Mouse (Mus musculus): ENCODE measurements around the gene Habp4. TPM values are rescaled to one million over a fixed set of nuclear protein-coding genes. Genes with fewer than 3 reads are reported as not detected.
A peak's percentile ranks its signal among the peaks of the same experiment; 100 is the strongest.

Gene Habp4
- polyA plus RNA-seq, 1 experiment from 2014 or later = 30.6 TPM

DNA sequence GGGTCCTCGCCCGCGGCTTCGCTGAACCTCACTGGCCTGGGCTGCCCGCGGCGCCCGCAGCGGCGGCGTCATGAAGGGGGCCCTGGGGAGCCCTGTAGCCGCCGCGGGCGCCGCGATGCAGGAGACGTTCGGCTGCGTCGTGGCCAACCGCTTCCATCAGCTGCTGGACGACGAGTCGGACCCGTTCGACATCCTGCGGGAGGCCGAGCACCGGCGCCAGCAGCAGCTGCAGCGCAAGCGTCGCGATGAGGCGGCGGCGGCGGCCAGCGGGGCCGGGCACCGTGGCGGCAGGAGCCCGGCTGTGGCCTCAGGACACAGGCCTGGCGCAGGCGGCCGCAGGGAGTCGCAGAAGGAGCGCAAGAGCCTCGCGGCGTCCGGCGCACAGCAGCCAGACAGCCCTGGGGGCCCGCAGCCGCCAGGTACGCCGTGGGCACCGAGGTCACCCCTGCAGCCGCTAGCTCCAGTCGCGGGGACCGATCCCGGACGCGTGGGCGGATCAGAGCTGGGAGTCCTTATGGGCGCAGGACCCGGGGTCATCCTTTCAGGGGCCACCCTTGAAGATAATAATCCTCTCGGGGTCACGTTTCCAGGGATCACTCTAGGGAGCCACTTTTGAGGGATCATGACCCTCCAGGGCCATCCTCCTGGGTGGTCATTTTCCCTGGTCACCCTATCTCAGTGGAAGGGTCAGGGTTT, 440 bp downstream of the Habp4 start:
- Histone ChIP-seq H3K4me3 (ENCODE audit: low read depth, low read length) (peak overlapping the region; percentile 87), H3K9me3 (ENCODE audit: control insufficient read depth, low read length) (peaks cover 31% of the 10 kb centered on the region), H3K36me3 (ENCODE audit: control insufficient read depth, insufficient read depth, low read length) (peaks cover 11% of the 10 kb centered on the region), H3K27ac (replicated peaks; ENCODE audit: low read depth, low read length) (peak overlapping the region; percentile 81), H3K9ac (ENCODE audit: low read depth, low read length) (peak overlapping the region; percentile 89), H3K4me2 (ENCODE audit: low read depth, low read length) (peak overlapping the region; percentile 99), H3K4me1 (ENCODE audit: control insufficient read depth, insufficient read depth, low read length) (peaks cover 14% of the 10 kb centered on the region), H3K27me3 (replicated peaks; ENCODE audit: control insufficient read depth, insufficient read depth, low read length) (no peaks in the 10 kb centered on the region)
- no peak for DNase-seq (ENCODE audit: low spot score)
- 0% methylated on average over 17 of the region's 71 CpGs for WGBS
- peak; percentile 73; the same call in 1 of the 2 replicates for ATAC-seq (ENCODE audit: low read depth)

GRCm38 (mm10) chr13:64162626-64163025, 1.0 kb downstream of the Habp4 start:
- ATAC-seq (ENCODE audit: low read depth) (no peak), DNase-seq (ENCODE audit: low spot score) (peak; percentile 46)
- Histone ChIP-seq H3K36me3 (ENCODE audit: control insufficient read depth, insufficient read depth, low read length) (peaks cover 16% of the 10 kb centered on the region), H3K4me3 (ENCODE audit: low read depth, low read length) (peak overlapping the region; percentile 87), H3K9me3 (ENCODE audit: control insufficient read depth, low read length) (peaks cover 37% of the 10 kb centered on the region), H3K27ac (replicated peaks; ENCODE audit: low read depth, low read length) (no peak overlapping the region), H3K27me3 (replicated peaks; ENCODE audit: control insufficient read depth, insufficient read depth, low read length) (no peaks in the 10 kb centered on the region), H3K4me1 (ENCODE audit: control insufficient read depth, insufficient read depth, low read length) (peaks cover 14% of the 10 kb centered on the region), H3K4me2 (ENCODE audit: low read depth, low read length) (peak overlapping the region; percentile 99), H3K9ac (ENCODE audit: low read depth, low read length) (peak overlapping the region; percentile 89)
- WGBS = 2% methylated on average over 14 of the region's 14 CpGs

GRCm38 (mm10) chr13:64163147-64163715, 1.6 kb downstream of the Habp4 start:
- H3K4me3 ChIP-seq (ENCODE audit: low read depth, low read length) = peak overlapping the region; percentile 87
- DNase-seq (ENCODE audit: low spot score) (no peak), ATAC-seq (ENCODE audit: low read depth) (no peak)
- no peaks in the 10 kb centered on the region for H3K27me3 ChIP-seq (replicated peaks; ENCODE audit: control insufficient read depth, insufficient read depth, low read length)
- 32% methylated on average over 13 of the region's 13 CpGs for WGBS
- H3K9me3 ChIP-seq (ENCODE audit: control insufficient read depth, low read length) = peaks cover 41% of the 10 kb centered on the region
- peak overlapping the region; percentile 99 for H3K4me2 ChIP-seq (ENCODE audit: low read depth, low read length)
- H3K36me3 ChIP-seq (ENCODE audit: control insufficient read depth, insufficient read depth, low read length) = peaks cover 18% of the 10 kb centered on the region
- no peak overlapping the region for H3K27ac ChIP-seq (replicated peaks; ENCODE audit: low read depth, low read length)
- H3K9ac ChIP-seq (ENCODE audit: low read depth, low read length) = no peak overlapping the region
- H3K4me1 ChIP-seq (ENCODE audit: control insufficient read depth, insufficient read depth, low read length) = peaks cover 14% of the 10 kb centered on the region

- ATAC-seq (ENCODE audit: low read depth) (no peak), DNase-seq (ENCODE audit: low spot score) (no peak)
- H3K4me2 ChIP-seq (ENCODE audit: low read depth, low read length) = no peak overlapping the region
- H3K9ac ChIP-seq (ENCODE audit: low read depth, low read length) = no peak overlapping the region
- 99% methylated on average over 25 of the region's 25 CpGs for WGBS
- H3K9me3 ChIP-seq (ENCODE audit: control insufficient read depth, low read length) = peaks cover 78% of the 10 kb centered on the region
- H3K4me3 ChIP-seq (ENCODE audit: low read depth, low read length) = no peak overlapping the region
- H3K27me3 ChIP-seq (replicated peaks; ENCODE audit: control insufficient read depth, insufficient read depth, low read length) = no peaks in the 10 kb centered on the region
- no peak overlapping the region for H3K27ac ChIP-seq (replicated peaks; ENCODE audit: low read depth, low read length)
- no peaks in the 10 kb centered on the region for H3K4me1 ChIP-seq (ENCODE audit: control insufficient read depth, insufficient read depth, low read length)
- peaks cover 74% of the 10 kb centered on the region for H3K36me3 ChIP-seq (ENCODE audit: control insufficient read depth, insufficient read depth, low read length)
Measured at GRCm38 (mm10) chr13:64169746-64170145, 8.1 kb downstream of the Habp4 start.

GRCm38 (mm10) chr13:64178000-64178399, 16.4 kb downstream of the Habp4 start:
- ATAC-seq (ENCODE audit: low read depth) (no peak), DNase-seq (ENCODE audit: low spot score) (no peak)
- Histone ChIP-seq H3K9me3 (ENCODE audit: control insufficient read depth, low read length) (no peaks in the 10 kb centered on the region), H3K27me3 (replicated peaks; ENCODE audit: control insufficient read depth, insufficient read depth, low read length) (no peaks in the 10 kb centered on the region), H3K4me2 (ENCODE audit: low read depth, low read length) (no peak overlapping the region), H3K4me1 (ENCODE audit: control insufficient read depth, insufficient read depth, low read length) (no peaks in the 10 kb centered on the region), H3K4me3 (ENCODE audit: low read depth, low read length) (no peak overlapping the region), H3K36me3 (ENCODE audit: control insufficient read depth, insufficient read depth, low read length) (peaks cover 60% of the 10 kb centered on the region), H3K9ac (ENCODE audit: low read depth, low read length) (no peak overlapping the region), H3K27ac (replicated peaks; ENCODE audit: low read depth, low read length) (no peak overlapping the region)
- 62% methylated on average over 7 of the region's 7 CpGs for WGBS

- no peak for DNase-seq (ENCODE audit: low spot score)
- Histone ChIP-seq H3K27me3 (replicated peaks; ENCODE audit: control insufficient read depth, insufficient read depth, low read length) (no peaks in the 10 kb centered on the region), H3K4me3 (ENCODE audit: low read depth, low read length) (no peak overlapping the region), H3K27ac (replicated peaks; ENCODE audit: low read depth, low read length) (no peak overlapping the region), H3K36me3 (ENCODE audit: control insufficient read depth, insufficient read depth, low read length) (peaks cover 50% of the 10 kb centered on the region), H3K4me1 (ENCODE audit: control insufficient read depth, insufficient read depth, low read length) (no peaks in the 10 kb centered on the region), H3K4me2 (ENCODE audit: low read depth, low read length) (no peak overlapping the region), H3K9me3 (ENCODE audit: control insufficient read depth, low read length) (no peaks in the 10 kb centered on the region), H3K9ac (ENCODE audit: low read depth, low read length) (no peak overlapping the region)
- 76% methylated on average over 13 of the region's 13 CpGs for WGBS
- peak; percentile 42; the same call in 1 of the 2 replicates for ATAC-seq (ENCODE audit: low read depth)
Measured at GRCm38 (mm10) chr13:64178746-64179652, 17.4 kb downstream of the Habp4 start.

DNA sequence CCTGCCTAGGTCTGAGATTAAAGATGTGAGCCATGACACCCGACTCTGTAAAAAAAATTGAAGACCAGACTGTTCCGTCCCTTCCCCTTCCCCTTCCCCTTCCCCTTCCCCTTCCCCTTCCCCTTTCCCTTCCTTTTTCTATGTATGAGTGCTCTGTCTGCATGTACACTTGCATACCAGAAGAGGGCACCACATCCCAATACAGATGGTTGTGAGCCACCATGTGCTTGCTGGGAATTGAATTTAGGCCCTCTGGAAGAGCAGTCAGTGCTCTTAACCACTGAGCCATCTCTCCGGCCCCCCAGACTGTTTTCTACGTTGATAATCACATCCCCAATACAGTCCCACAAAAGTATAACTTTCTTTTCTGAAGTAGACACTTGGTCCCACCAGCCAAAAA, 18.7 kb downstream of the Habp4 start:
- WGBS = 85% methylated on average over 4 of the region's 4 CpGs
- peaks cover 45% of the 10 kb centered on the region for H3K36me3 ChIP-seq (ENCODE audit: control insufficient read depth, insufficient read depth, low read length)
- no peaks in the 10 kb centered on the region for H3K4me1 ChIP-seq (ENCODE audit: control insufficient read depth, insufficient read depth, low read length)
- H3K27ac ChIP-seq (replicated peaks; ENCODE audit: low read depth, low read length) = no peak overlapping the region
- H3K9me3 ChIP-seq (ENCODE audit: control insufficient read depth, low read length) = no peaks in the 10 kb centered on the region
- H3K27me3 ChIP-seq (replicated peaks; ENCODE audit: control insufficient read depth, insufficient read depth, low read length) = no peaks in the 10 kb centered on the region
- no peak overlapping the region for H3K4me2 ChIP-seq (ENCODE audit: low read depth, low read length)
- DNase-seq (ENCODE audit: low spot score) (no peak), ATAC-seq (ENCODE audit: low read depth) (no peak)
- no peak overlapping the region for H3K9ac ChIP-seq (ENCODE audit: low read depth, low read length)
- no peak overlapping the region for H3K4me3 ChIP-seq (ENCODE audit: low read depth, low read length)

DNA sequence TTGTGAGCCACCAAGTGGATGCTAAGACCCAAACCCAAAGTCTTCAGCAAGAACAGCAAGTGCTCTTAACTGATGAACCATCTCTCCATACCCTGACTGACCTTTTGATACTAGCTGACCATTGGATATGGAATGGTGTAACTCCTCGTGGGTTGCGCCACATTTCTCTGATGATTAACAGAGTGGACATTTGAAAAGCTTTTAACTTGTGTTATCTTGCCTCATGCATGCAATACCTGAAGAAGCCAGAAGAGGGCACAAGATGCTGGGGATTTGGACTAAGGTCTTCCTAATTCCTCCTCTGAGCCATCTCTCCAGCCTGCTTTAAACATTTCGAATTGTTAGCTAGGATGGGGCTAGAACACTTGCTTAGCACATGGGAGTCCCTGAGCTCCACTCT, 19.3 kb downstream of the Habp4 start:
- Histone ChIP-seq H3K4me2 (ENCODE audit: low read depth, low read length) (no peak overlapping the region), H3K36me3 (ENCODE audit: control insufficient read depth, insufficient read depth, low read length) (peaks cover 45% of the 10 kb centered on the region), H3K4me3 (ENCODE audit: low read depth, low read length) (no peak overlapping the region), H3K27me3 (replicated peaks; ENCODE audit: control insufficient read depth, insufficient read depth, low read length) (no peaks in the 10 kb centered on the region), H3K9ac (ENCODE audit: low read depth, low read length) (no peak overlapping the region), H3K27ac (replicated peaks; ENCODE audit: low read depth, low read length) (no peak overlapping the region), H3K9me3 (ENCODE audit: control insufficient read depth, low read length) (no peaks in the 10 kb centered on the region), H3K4me1 (ENCODE audit: control insufficient read depth, insufficient read depth, low read length) (no peaks in the 10 kb centered on the region)
- no peak for ATAC-seq (ENCODE audit: low read depth)
- 93% methylated on average over 3 of the region's 3 CpGs for WGBS
- peak; percentile 19 for DNase-seq (ENCODE audit: low spot score)

Data from embryonic facial prominence, embryonic 14.5 days (tissue).